Mouse (Mus musculus) frontal cortex, adult (tissue): ENCODE results near the gene Olfr181.

Experiments used
- ATAC-seq: cut with Nextera tagmentation; 2 replicates; pipeline ENCODE4 v1.9.2; 2017; ENCODE audit warnings: mild to moderate bottlenecking, moderate library complexity, mixed read lengths; ENCODE audit not compliant: low TSS enrichment

Gene Olfr181

DNA sequence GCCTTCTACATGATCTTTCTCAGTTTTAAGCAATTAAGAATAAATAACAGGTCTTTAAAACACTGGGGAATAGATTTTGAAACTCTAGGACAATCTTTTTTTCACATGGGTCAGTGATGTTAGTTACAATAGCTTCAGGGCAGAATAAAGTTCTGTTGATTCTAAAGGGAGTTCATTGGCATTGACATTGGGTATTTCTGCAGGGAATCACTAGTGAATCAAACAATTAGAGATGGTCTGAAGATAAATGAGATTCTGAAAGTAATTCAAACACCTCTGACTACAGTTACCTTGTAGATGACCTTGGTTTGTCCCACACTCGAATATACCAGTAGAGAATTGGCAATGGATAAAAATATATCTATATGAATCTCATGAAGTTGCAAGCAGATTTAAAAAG lies at the start of gene Olfr181:
Gene Olfr181 (minus strand): TSS at position 101 of the 400 bp plus-strand sequence.
- no peak for ATAC-seq

DNA sequence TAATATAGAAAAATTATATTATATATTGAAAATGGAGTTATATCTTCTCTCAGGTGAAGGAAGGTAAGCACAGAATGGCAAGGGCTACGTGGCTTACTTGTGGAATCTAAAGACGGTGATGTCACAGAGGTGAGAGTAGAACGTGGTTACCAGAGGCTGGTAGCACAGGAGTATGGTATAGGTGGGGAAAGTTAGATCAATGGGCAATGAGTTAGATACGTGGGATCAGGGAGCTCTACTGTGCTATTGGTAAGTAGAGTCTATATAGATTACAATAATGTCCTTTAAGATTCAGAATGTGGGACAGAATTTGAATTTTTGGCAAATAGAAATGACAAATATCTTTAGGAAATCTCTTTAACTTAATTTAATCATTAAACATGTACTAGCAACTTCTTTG lies 737 bp upstream of the Olfr181 start, which contains the start of gene Olfr180:
Gene Olfr180 (minus strand): TSS at position 101 of the 400 bp plus-strand sequence.
- no peak for ATAC-seq

DNA sequence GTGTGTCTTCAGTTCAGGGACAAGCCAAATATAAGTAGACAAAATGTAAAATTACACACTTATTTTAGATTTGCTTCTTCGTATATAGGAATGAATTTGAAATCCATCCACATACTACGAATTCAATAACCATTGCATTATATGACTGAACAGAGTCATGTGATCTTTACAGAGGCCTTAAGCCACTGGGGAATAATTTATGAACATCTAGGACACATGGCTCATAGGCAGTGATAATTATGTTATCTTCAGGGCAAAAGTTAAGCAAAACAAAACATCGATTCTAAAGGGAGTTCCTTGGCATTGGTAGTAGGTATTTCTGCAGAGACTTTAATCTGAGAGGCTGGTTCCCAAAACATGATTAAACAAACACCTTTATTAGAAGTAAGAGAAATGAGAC lies 36.6 kb downstream of the Olfr181 start, which contains the start of gene Olfr178:
Gene Olfr178 (minus strand): TSS at position 101 of the 400 bp plus-strand sequence.
- no peak for ATAC-seq

DNA sequence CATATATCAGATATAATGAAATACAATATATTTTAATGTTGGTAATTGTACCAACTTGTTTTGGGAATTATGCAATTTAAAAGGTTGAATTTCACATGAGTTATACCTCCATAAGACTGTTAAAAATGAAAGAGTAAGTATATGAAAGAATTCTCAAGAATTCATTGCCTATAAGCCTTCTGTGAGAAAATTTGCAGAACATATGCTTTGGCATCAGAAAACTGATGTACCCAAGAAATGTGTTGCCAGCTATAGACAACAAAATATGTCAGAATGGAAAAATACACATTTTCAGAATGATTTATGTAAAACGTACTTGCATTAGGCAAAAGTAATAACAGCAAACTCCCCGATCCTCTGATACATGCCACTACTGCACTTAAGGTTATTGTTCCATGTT lies 44.1 kb downstream of the Olfr181 start:
- ATAC-seq = peak; percentile 72; the same call in 1 of the 2 replicates
